Mouse (Mus musculus) heart, embryonic 14.5 days (tissue): ENCODE data around the gene Gas7. TPM values are rescaled to one million over a fixed set of nuclear protein-coding genes. Genes with fewer than 3 reads are reported as not detected.

Experiments used
- ATAC-seq: fragments of 200-750 bp; cut with Nextera tagmentation; 2 replicates; pipeline ENCODE4 v1.8.0; 2017; ENCODE audit warnings: low read depth, moderate TSS enrichment; ENCODE audit not compliant: insufficient number of reproducible peaks, insufficient read depth, low FRiP score
- H3K27ac ChIP-seq, 2 experiments: fragments of 200-500 bp in 1 of 2; fragments of 300-500 bp in 1 of 2; sonication (generic) in 1 of 2; replicated peaks in 1 of 2; 2 replicates each; pipeline ENCODE4 v1.5.1; 2012 to 2014; ENCODE audit warnings: low read depth in 2 of 2, low read length in 2 of 2, control low read depth in 1 of 2, mild to moderate bottlenecking in 1 of 2, mixed read lengths in 1 of 2; ENCODE audit not compliant: control insufficient read depth in 1 of 2, insufficient read depth in 1 of 2
- H3K27me3 ChIP-seq: fragments of 300-500 bp; sonication (generic); 2 replicates; pipeline ENCODE4 v1.6.1; 2014; ENCODE audit warnings: mild to moderate bottlenecking, low read length, control low read depth; ENCODE audit not compliant: control insufficient read depth, insufficient read depth
- H3K36me3 ChIP-seq: fragments of 300-500 bp; sonication (generic); 2 replicates; pipeline ENCODE4 v1.6.1; 2014; ENCODE audit warnings: mild to moderate bottlenecking, control low read depth, low read length, mixed read lengths; ENCODE audit not compliant: control insufficient read depth, insufficient read depth
- H3K4me1 ChIP-seq, 2 experiments: fragments of 200-500 bp in 1 of 2; fragments of 300-500 bp in 1 of 2; sonication (generic) in 1 of 2; 2 replicates each; pipeline ENCODE4 v1.6.1; 2012 to 2014; ENCODE audit warnings: low read length in 2 of 2, control low read depth in 1 of 2, mixed read lengths in 1 of 2; ENCODE audit not compliant: control insufficient read depth in 2 of 2, insufficient read depth in 2 of 2
- H3K4me2 ChIP-seq: fragments of 300-500 bp; sonication (generic); 2 replicates; pipeline ENCODE4 v1.6.1; 2014; ENCODE audit warnings: mild to moderate bottlenecking, low read length
- H3K4me3 ChIP-seq, 2 experiments: fragments of 200-500 bp in 1 of 2; fragments of 300-500 bp in 1 of 2; sonication (generic) in 1 of 2; 2 replicates each; pipeline ENCODE4 v1.5.1; 2012 to 2014; ENCODE audit warnings: low read length in 2 of 2, mild to moderate bottlenecking in 2 of 2, control low read depth in 1 of 2, low read depth in 1 of 2, moderate library complexity in 1 of 2; ENCODE audit not compliant: control insufficient read depth in 1 of 2, insufficient read depth in 1 of 2
- H3K9ac ChIP-seq: fragments of 300-500 bp; sonication (generic); 2 replicates; pipeline ENCODE4 v1.6.1; 2014; ENCODE audit warnings: mild to moderate bottlenecking, low read length
- H3K9me3 ChIP-seq: fragments of 300-500 bp; sonication (generic); 2 replicates; pipeline ENCODE4 v1.6.1; 2016; ENCODE audit warnings: low read length, control low read depth; ENCODE audit not compliant: control insufficient read depth
- WGBS: fragments of 180-500 bp; shearing (Covaris S2); extraction: QIAGEN DNeasy Blood & Tissue Kit; methylation state at CpG from one replicate; pipeline ENCODE4 v1.1.7; 2014; 5-methylcytosine and 5-hydroxymethylcytosine counted together
- polyA plus RNA-seq: library from polyadenylated mRNA; unstranded; fragments of >200 nt; fragmentation: Nextera tagmentation; extraction: Ambion mirVana; gene quantifications from 2 replicates; pipeline ENCODE4 v1.2.1, GENCODE M21; 2014

Gene Gas7
- polyA plus RNA-seq, 1 experiment from 2014 or later: 7.5 TPM

DNA sequence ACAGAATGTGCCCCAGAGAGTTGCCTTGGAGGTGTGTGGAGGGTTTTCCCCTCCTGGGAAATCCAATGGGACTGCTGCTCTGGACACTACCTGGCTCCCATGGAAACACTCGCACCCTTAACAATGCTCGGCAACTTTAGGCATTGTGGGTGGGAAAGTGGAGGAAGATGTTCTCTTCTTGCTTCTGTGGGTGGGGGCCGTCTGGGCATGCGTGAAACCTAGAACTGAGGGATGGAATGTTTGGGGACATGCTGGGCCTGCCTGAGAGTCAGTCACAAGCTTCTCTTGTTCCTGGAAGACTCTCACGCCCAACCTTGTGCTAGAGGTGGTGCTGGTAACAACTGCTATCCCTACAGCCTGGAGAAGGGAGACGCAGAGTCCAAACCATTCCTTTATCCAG is 209.7 kb downstream of the Gas7 start:
- Histone ChIP-seq H3K27ac (no peak overlapping the region), H3K4me2 (no peak overlapping the region), H3K27me3 (no peaks in the 10 kb centered on the region), H3K4me1 (peaks cover 8 to 21% of the 10 kb centered on the region in 2 experiments), H3K4me3 (no peak overlapping the region), H3K9ac (no peak overlapping the region), H3K36me3 (peaks cover 7% of the 10 kb centered on the region; the same call in 1 of the 2 replicates), H3K9me3 (no peaks in the 10 kb centered on the region)
- ATAC-seq: no peak
- WGBS: 78% methylated on average over 6 of the region's 6 CpGs

DNA sequence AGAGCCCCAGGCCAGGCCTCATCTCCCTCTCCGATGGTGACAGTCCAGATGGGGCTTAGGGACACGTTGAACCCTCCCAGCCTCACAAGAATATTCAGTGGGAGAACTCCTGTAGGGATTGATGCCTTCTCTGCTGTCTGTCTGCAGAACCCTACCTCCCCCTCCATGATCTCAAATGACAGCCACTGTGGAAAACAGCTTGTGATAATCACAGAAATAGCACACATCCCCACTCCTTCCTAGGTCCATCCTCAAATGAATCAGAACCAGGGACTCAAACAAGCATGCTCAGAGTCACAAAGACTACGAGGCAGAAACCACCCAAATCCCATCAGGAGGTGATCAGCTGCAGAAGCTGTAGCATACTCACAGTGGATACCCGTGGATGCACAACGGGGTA is 210.9 kb downstream of the Gas7 start:
- H3K27me3 ChIP-seq: no peaks in the 10 kb centered on the region
- H3K4me2 ChIP-seq: no peak overlapping the region
- no peak overlapping the region for H3K9ac ChIP-seq
- H3K36me3 ChIP-seq: peaks cover 7% of the 10 kb centered on the region; the same call in 1 of the 2 replicates
- H3K4me3 ChIP-seq: no peak overlapping the region
- no peaks in the 10 kb centered on the region for H3K9me3 ChIP-seq
- H3K27ac ChIP-seq: no peak overlapping the region
- no peak for ATAC-seq
- H3K4me1 ChIP-seq: peaks cover 8 to 21% of the 10 kb centered on the region in 2 experiments
- 76% methylated on average over 5 of the region's 5 CpGs for WGBS

DNA sequence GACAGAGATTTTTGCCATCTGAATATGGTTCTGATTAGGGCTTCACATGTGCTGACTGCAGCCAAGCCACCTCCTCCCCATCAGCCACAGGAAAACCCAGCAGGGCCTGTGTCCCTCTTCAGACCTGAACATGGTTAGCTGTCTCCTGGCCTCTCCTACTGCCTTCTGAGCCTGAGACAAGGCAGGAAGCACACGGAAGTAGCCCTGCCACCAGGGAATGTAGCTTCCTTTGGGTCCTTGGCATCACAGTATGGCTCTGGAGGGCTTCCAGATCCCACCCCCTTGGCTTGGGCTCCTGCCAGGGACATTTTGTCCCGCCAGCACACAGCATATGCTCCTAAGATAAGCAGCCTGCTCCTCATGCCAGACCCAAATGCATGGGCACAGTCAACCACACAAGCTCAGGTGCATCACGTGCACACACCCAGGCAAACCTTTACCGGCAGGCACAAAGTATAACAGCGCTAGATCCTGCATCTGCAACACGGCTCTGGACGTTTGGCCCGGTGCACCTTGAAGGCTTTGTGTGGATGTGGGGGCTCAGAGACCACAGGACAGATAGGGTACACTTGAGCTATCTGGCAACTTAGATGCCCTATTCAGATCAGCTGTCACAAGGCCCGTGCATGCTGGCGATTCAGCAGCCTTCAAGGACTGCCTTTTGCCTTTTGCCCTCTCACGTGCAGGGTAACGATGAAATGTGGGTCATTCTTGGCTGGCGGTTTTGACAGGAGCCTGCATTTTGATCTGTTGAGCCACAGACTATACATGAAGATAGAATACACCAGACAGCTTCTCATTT is 212.5 kb downstream of the Gas7 start:
- WGBS: 55% methylated on average over 13 of the region's 13 CpGs
- Histone ChIP-seq H3K9me3 (no peaks in the 10 kb centered on the region), H3K27ac (peak overlapping the region; percentile 68 to 80), H3K4me1 (peaks cover 18 to 33% of the 10 kb centered on the region in 2 experiments), H3K4me2 (no peak overlapping the region), H3K4me3 (no peak overlapping the region), H3K9ac (0 out of 2 replicates have a peak overlapping the region, but pooled peaks have one; percentile 8), H3K27me3 (no peaks in the 10 kb centered on the region), H3K36me3 (peaks cover 3% of the 10 kb centered on the region; the same call in 1 of the 2 replicates)
- ATAC-seq: peak; percentile 77

DNA sequence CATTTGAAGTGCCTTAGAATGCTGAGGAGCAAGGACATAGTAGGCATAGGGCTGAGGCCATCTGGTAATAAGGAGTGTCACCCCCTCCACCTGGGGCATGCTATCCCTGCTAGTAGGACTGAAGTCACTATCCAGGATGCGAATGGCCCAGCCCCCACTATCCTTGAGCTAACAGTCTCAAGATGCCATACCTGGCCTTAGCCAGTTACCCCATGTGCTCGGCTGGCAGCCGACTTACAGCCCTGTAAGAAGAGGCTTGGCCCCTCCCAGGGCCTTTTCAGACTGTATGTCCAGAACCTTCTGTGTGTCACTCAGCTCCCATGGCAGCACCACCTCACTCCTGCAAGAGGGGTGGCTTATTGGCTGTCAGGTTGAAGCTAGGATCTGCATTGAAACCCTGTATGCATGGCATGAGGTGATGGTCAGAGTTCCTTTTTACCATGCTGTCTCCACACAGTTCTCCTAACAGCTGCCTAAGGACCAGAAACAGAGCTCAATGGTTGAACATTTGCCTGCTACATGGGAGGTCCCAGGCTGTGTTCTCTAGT is 213.3 kb downstream of the Gas7 start:
- Histone ChIP-seq H3K9me3 (no peaks in the 10 kb centered on the region), H3K4me2 (no peak overlapping the region), H3K27ac (peak overlapping the region in 1 of 2 experiments; percentile 80; a peak in 1 of 4 replicates), H3K4me1 (peaks cover 21 to 37% of the 10 kb centered on the region in 2 experiments), H3K27me3 (no peaks in the 10 kb centered on the region), H3K9ac (no peak overlapping the region), H3K36me3 (peaks cover under 1% of the 10 kb centered on the region; the same call in 1 of the 2 replicates), H3K4me3 (no peak overlapping the region)
- ATAC-seq: no peak
- WGBS: 85% methylated on average over 3 of the region's 3 CpGs

DNA sequence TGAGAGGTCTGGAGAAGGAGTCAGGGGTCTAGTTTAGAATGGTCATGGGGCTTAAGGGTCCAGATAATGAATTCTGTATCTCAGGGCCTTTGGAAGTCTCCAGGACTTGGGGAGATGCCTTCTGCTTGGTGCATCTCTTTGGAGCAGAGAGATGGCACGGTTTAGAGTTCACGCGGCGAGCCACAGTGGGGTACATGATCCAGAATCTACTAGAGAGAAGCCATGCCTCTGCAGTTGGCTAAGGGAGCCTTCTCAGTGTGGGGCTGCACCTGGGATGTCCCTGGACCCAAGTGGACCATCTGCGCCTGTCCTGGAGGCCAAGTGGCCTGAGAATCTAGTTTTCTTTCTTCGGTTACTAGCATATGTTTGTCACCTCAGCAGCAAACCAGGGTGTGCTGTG is 214.8 kb downstream of the Gas7 start:
- no peaks in the 10 kb centered on the region for H3K27me3 ChIP-seq
- H3K9ac ChIP-seq: no peak overlapping the region
- H3K4me1 ChIP-seq: peaks cover 21 to 37% of the 10 kb centered on the region in 2 experiments
- no peaks in the 10 kb centered on the region for H3K9me3 ChIP-seq
- no peak overlapping the region for H3K4me2 ChIP-seq
- H3K36me3 ChIP-seq: no peaks in the 10 kb centered on the region
- H3K27ac ChIP-seq: no peak overlapping the region
- no peak for ATAC-seq
- H3K4me3 ChIP-seq: no peak overlapping the region
- 92% methylated on average over 6 of the region's 6 CpGs for WGBS

DNA sequence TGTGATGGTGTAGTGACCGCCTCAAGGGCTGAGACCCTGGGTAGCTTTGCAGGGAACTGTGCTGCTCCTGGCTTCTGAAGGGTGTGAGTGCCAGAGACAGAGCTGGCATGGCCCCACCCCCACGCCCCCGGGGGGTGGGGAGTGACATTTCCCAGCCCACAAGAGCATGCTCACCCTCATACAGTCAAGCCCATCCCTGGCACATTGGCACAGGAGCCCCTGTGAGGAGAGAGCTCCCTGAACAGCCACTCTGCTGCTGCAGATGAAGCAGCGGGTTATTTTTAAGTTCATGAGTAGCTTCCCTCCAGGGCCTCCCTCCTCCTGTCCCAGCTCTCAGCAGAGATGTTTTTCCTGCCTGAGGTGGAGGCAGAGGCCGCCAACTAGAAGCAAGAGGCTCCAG is 216.9 kb downstream of the Gas7 start:
- 0 out of 2 replicates have a peak, but pooled peaks cover 3% of the 10 kb centered on the region for H3K36me3 ChIP-seq
- 33% methylated on average over 5 of the region's 5 CpGs for WGBS
- peak overlapping the region; percentile 72 to 82 for H3K27ac ChIP-seq
- no peaks in the 10 kb centered on the region for H3K27me3 ChIP-seq
- peak overlapping the region; percentile 50; the same call in 1 of the 2 replicates for H3K9ac ChIP-seq
- no peak overlapping the region for H3K4me3 ChIP-seq
- peak; percentile 46; the same call in 1 of the 2 replicates for ATAC-seq
- H3K4me2 ChIP-seq: 0 out of 2 replicates have a peak overlapping the region, but pooled peaks have one; percentile 33
- peaks cover 21 to 34% of the 10 kb centered on the region in 2 experiments for H3K4me1 ChIP-seq
- no peaks in the 10 kb centered on the region for H3K9me3 ChIP-seq

DNA sequence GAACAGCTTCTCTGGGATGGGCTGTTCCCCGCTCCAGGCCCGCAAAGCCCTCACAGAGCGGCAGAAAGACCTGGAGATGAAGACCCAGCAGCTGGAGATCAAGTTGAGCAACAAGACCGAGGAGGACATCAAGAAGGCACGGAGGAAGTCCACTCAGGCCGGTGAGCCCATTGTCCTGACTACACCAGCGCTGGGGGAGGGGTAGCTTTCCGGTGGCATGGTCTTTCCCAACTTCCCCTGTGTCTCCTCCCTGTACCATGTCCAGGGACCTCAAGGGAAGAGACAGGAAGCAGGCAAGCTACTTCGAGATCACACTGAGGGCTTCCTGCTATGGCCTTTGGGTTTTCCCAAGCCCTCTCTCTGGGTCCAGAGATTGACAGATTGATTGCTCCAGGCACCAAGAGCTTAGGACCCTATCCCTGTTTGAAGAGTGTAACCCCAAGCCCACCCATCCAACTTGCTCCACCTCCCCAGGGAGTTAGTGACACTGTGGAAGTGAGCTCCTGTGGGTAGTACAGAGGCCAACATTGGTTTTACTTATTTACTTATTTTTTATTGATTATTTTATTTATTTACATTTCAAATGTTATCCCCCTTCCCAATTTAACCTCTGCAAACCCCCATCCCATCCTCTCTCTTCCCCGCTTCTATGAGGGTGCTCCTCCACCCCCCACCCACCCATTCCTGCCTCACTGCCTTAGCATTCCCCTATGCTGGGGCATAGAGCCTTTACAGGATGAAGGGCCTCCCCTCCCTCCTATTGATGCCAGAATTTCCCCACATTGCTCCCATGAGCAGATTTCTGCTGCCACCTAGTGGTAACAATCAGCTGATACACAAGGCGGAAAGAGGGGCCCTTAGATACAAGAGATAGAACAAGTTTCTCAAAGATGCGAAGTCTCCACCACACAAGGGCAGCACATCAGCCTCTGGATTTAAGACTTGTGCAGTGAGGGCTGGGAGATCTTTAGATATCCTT is 220.6 kb downstream of the Gas7 start:
- Histone ChIP-seq H3K36me3 (0 out of 2 replicates have a peak, but pooled peaks cover 3% of the 10 kb centered on the region), H3K4me3 (no peak overlapping the region), H3K27me3 (no peaks in the 10 kb centered on the region), H3K4me1 (peaks cover 12 to 16% of the 10 kb centered on the region in 2 experiments), H3K9me3 (no peaks in the 10 kb centered on the region), H3K4me2 (no peak overlapping the region), H3K27ac (no peak overlapping the region), H3K9ac (no peak overlapping the region)
- 55% methylated on average over 12 of the region's 12 CpGs for WGBS
- ATAC-seq: peak; percentile 36
